In the genomic region with DNA sequence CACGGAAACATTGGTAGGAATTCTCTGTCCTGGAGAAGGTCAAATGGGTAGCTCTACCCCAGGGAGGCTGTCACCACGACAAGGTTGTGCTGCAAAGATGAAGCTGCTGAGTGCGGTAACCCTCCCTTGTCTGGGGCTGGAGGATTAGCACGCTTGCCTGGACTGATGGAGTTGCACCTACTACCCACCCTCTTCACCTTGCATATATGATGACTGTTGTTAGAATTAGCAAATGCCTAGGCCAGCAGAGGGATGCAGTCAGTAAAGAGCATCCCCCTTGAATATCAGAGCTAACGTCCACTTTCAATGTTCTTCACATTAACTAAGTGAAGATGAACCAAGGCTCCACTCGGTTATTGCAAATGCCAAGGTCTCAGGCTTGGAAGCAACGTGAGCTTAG, we compare ENCODE assay signal across 13 mouse cellular contexts.
"Had no signal": no experiment of that assay in that cellular context is flagged by ENCODE, and none has a peak within 500 bp of the region (broad histone marks: within the 10 kb centered on the region; RNA-seq: fewer than 3 reads in every experiment).

No protein-coding gene starts in this region.

- DNase-seq: lung, adult 18-20 months; lung, embryonic 14.5 days; lung, postnatal 10 days; lung, postnatal 4 days; midbrain, embryonic 14.5 days; retina, postnatal 1 day; right cerebral cortex, adult 18-20 months; right cerebral cortex, postnatal 25 days; right cerebral cortex, postnatal 4 days; spleen, adult 18-20 months; thymus, adult 18-20 months; thymus, postnatal 14 days; thymus, postnatal 36 days had no signal
